ENCODE assay signal across 18 mouse cellular contexts in genomic region chr8:106637446-106637845, GRCm38 (mm10). TPM values are rescaled to one million over a fixed set of nuclear protein-coding genes. Genes with fewer than 3 reads are reported as not detected.
DNase-seq lines count a peak whose midpoint lies in the region; ATAC-seq and TF ChIP-seq lines count a peak whose summit lies in the region.
"Had no signal": no experiment of that assay in that cellular context is flagged by ENCODE, and none has a peak within 500 bp of the region (broad histone marks: within the 10 kb centered on the region; RNA-seq: fewer than 3 reads in every experiment).

No protein-coding gene starts in this region.

- peak overlapping the region; percentile 51 for H3K27ac ChIP-seq in forebrain, embryonic 10.5 days
- no peak overlapping the region for H3K27ac ChIP-seq in forebrain, embryonic 12.5 days
- 0 out of 2 replicates have a peak overlapping the region, but pooled peaks have one; percentile 20 for H3K27ac ChIP-seq in kidney, postnatal 0 days
- no peak overlapping the region for H3K27ac ChIP-seq in kidney, adult 2 months (ENCODE audit: insufficient read depth, low read depth, low read length)
- H3K27ac ChIP-seq in ES-E14 (ENCODE audit: insufficient read depth, low read depth, low read length, poor library complexity, severe bottlenecking), result peak overlapping the region; percentile 32; the same call in 1 of the 2 replicates
- no peak overlapping the region for H3K27ac ChIP-seq in midbrain, embryonic 15.5 days
- H3K27ac ChIP-seq: intestine, embryonic 15.5 days; left cerebral cortex, adult 2 months; neural tube, embryonic 13.5 days had no signal

- in situ Hi-C loops in ES-E14 (cut with MboI; ENCODE audit: low sequenced_read_pairs in 2 of 2, unreplicated experiment in 2 of 2), result loop anchor here in 1 of 2 experiments (5.0 kb wide), 1 partner anchor 65 kb away; the partner anchor contains the start of gene Gm10073

- H3K36me3 ChIP-seq in forebrain, embryonic 10.5 days (replicated peaks), result no peaks in the 10 kb centered on the region
- no peaks in the 10 kb centered on the region for H3K36me3 ChIP-seq in forebrain, embryonic 12.5 days (replicated peaks)
- H3K36me3 ChIP-seq in kidney, postnatal 0 days (ENCODE audit: insufficient read depth, low read length), result no peaks in the 10 kb centered on the region
- H3K36me3 ChIP-seq in kidney, adult 2 months (ENCODE audit: control insufficient read depth, insufficient read depth, low read length), result no peaks in the 10 kb centered on the region
- H3K36me3 ChIP-seq in ES-E14 (ENCODE audit: control insufficient read depth, insufficient read depth, low read length, poor library complexity, severe bottlenecking), result peaks cover 7% of the 10 kb centered on the region; the same call in 1 of the 2 replicates
- no peaks in the 10 kb centered on the region for H3K36me3 ChIP-seq in midbrain, embryonic 15.5 days (replicated peaks)
- H3K36me3 ChIP-seq: intestine, embryonic 15.5 days; neural tube, embryonic 13.5 days had no signal

- H3K9ac ChIP-seq in forebrain, embryonic 12.5 days, result no peak overlapping the region
- H3K9ac ChIP-seq in kidney, postnatal 0 days (ENCODE audit: low read depth, low read length), result no peak overlapping the region
- H3K9ac ChIP-seq in ES-E14 (ENCODE audit: insufficient read depth, low read depth, low read length, poor library complexity, severe bottlenecking), result no peak overlapping the region
- H3K9ac ChIP-seq in midbrain, embryonic 15.5 days, result no peak overlapping the region
- H3K9ac ChIP-seq: intestine, embryonic 15.5 days; neural tube, embryonic 13.5 days had no signal

- no peak for TF ChIP-seq POLR2A in kidney, adult 2 months (IDR thresholded peaks at IDR 0.05; ENCODE audit: low read depth, low read length)

- peaks cover 2% of the 10 kb centered on the region; the same call in 1 of the 2 replicates for H3K27me3 ChIP-seq in forebrain, embryonic 10.5 days (ENCODE audit: poor library complexity, severe bottlenecking)
- H3K27me3 ChIP-seq in forebrain, embryonic 12.5 days, result peaks cover 4% of the 10 kb centered on the region; the same call in 1 of the 2 replicates
- no peaks in the 10 kb centered on the region for H3K27me3 ChIP-seq in kidney, postnatal 0 days (ENCODE audit: insufficient read depth, low read length)
- no peaks in the 10 kb centered on the region for H3K27me3 ChIP-seq in kidney, adult 2 months (replicated peaks; ENCODE audit: control insufficient read depth, insufficient read depth, low read length)
- H3K27me3 ChIP-seq in midbrain, embryonic 15.5 days (replicated peaks), result no peaks in the 10 kb centered on the region
- H3K27me3 ChIP-seq: intestine, embryonic 15.5 days; neural tube, embryonic 13.5 days had no signal

- H3K4me1 ChIP-seq in forebrain, embryonic 10.5 days, result peaks cover 49% of the 10 kb centered on the region
- H3K4me1 ChIP-seq in forebrain, embryonic 12.5 days, result peaks cover 13% of the 10 kb centered on the region; the same call in 1 of the 2 replicates
- H3K4me1 ChIP-seq in kidney, postnatal 0 days (replicated peaks; ENCODE audit: insufficient read depth, low read length), result 0 out of 2 replicates have a peak, but pooled peaks cover 5% of the 10 kb centered on the region
- H3K4me1 ChIP-seq in kidney, adult 2 months (ENCODE audit: control insufficient read depth, insufficient read depth, low read length), result peaks cover 44% of the 10 kb centered on the region
- peaks cover 36 to 60% of the 10 kb centered on the region in 2 experiments for H3K4me1 ChIP-seq in ES-E14 (ENCODE audit: control insufficient read depth in 2 of 2, insufficient read depth in 2 of 2, low read length in 2 of 2, poor library complexity in 1 of 2)
- H3K4me1 ChIP-seq in midbrain, embryonic 15.5 days, result no peaks in the 10 kb centered on the region
- H3K4me1 ChIP-seq: neural tube, embryonic 13.5 days had no signal

- no peak overlapping the region for H3K4me2 ChIP-seq in forebrain, embryonic 12.5 days
- H3K4me2 ChIP-seq in kidney, postnatal 0 days (ENCODE audit: low read length), result no peak overlapping the region
- H3K4me2 ChIP-seq in midbrain, embryonic 15.5 days, result no peak overlapping the region
- H3K4me2 ChIP-seq: intestine, embryonic 15.5 days; neural tube, embryonic 13.5 days had no signal

- WGBS in forebrain, embryonic 10.5 days, result 73% methylated on average over 4 of the region's 4 CpGs
- 68% methylated on average over 4 of the region's 4 CpGs for WGBS in forebrain, embryonic 12.5 days
- 65% methylated on average over 4 of the region's 4 CpGs for WGBS in kidney, postnatal 0 days
- 65% methylated on average over 4 of the region's 4 CpGs for WGBS in kidney, adult 2 months
- WGBS in midbrain, embryonic 15.5 days, result 65% methylated on average over 4 of the region's 4 CpGs

- TF ChIP-seq CTCF in kidney, postnatal 0 days (IDR thresholded peaks at IDR 0.05; ENCODE audit: low read depth), result no peak
- no peak for TF ChIP-seq CTCF in kidney, adult 2 months (conservative IDR thresholded peaks at IDR 0.05; ENCODE audit: insufficient read depth, insufficient read length, low read depth, low read length)

- no peak for DNase-seq in forebrain, embryonic 10.5 days (ENCODE audit: extremely low spot score, low spot score)
- DNase-seq in kidney, postnatal 0 days (ENCODE audit: low spot score), result no peak
- no peak for DNase-seq in kidney, adult 2 months
- DNase-seq in ES-E14 (ENCODE audit: low read depth, low spot score) (no peak), adipocyte (ENCODE audit: low spot score) (no peak)
- peak; percentile 21 for DNase-seq in mesoderm, embryonic 11.5 days (ENCODE audit: low read depth, low spot score)
- DNase-seq: adrenal gland, postnatal 36 days; cerebellum, postnatal 25 days; liver; lung, postnatal 10 days; right cerebral cortex, postnatal 4 days; thymus, postnatal 25 days had no signal

- ATAC-seq in forebrain, embryonic 12.5 days (ENCODE audit: low FRiP score), result no peak
- ATAC-seq in kidney, postnatal 0 days (replicated peaks; ENCODE audit: low FRiP score, low read depth), result no peak
- no peak for ATAC-seq in midbrain, embryonic 15.5 days (replicated peaks)
- ATAC-seq: intestine, embryonic 15.5 days; midbrain, embryonic 16.5 days had no signal

- no peak overlapping the region for H3K4me3 ChIP-seq in forebrain, embryonic 10.5 days
- no peak overlapping the region for H3K4me3 ChIP-seq in forebrain, embryonic 12.5 days (replicated peaks)
- H3K4me3 ChIP-seq in kidney, postnatal 0 days (replicated peaks; ENCODE audit: low read depth, low read length), result no peak overlapping the region
- H3K4me3 ChIP-seq in kidney, adult 2 months (ENCODE audit: insufficient read depth, low read depth, low read length), result no peak overlapping the region
- no peak overlapping the region for H3K4me3 ChIP-seq in ES-E14 (ENCODE audit: insufficient read depth in 1 of 2, low read depth in 1 of 2, low read length in 2 of 2, poor library complexity in 1 of 2, severe bottlenecking in 1 of 2)
- no peak overlapping the region for H3K4me3 ChIP-seq in midbrain, embryonic 15.5 days
- H3K4me3 ChIP-seq: intestine, embryonic 15.5 days; left cerebral cortex, adult 2 months; neural tube, embryonic 13.5 days had no signal

- H3K9me3 ChIP-seq in forebrain, embryonic 10.5 days, result no peaks in the 10 kb centered on the region
- no peaks in the 10 kb centered on the region for H3K9me3 ChIP-seq in forebrain, embryonic 12.5 days
- H3K9me3 ChIP-seq in kidney, postnatal 0 days (replicated peaks; ENCODE audit: low read length), result no peaks in the 10 kb centered on the region
- H3K9me3 ChIP-seq in ES-E14 (ENCODE audit: control insufficient read depth, insufficient read depth, low read depth, low read length), result no peaks in the 10 kb centered on the region
- H3K9me3 ChIP-seq in midbrain, embryonic 15.5 days, result no peaks in the 10 kb centered on the region
- H3K9me3 ChIP-seq: intestine, embryonic 15.5 days; neural tube, embryonic 13.5 days had no signal

TF ChIP-seq in ES-E14, 5 proteins besides CTCF, POLR2A, EP300 and RAD21:
- TF ChIP-seq MAFK (IDR thresholded peaks at IDR 0.05; ENCODE audit: insufficient read depth, low read depth, low read length), result no peak
- no peak for TF ChIP-seq ZC3H11A (IDR thresholded peaks at IDR 0.05; ENCODE audit: borderline replicate concordance, low read depth, low read length)
- no peak for TF ChIP-seq HCFC1 (IDR thresholded peaks at IDR 0.05; ENCODE audit: borderline replicate concordance, insufficient read depth, low read length)
- no peak for TF ChIP-seq CHD2 (IDR thresholded peaks at IDR 0.05; ENCODE audit: low read depth, low read length)
- TF ChIP-seq ZNF384 (IDR thresholded peaks at IDR 0.05; ENCODE audit: low read depth, low read length), result no peak

RNA-seq across cellular contexts. Expression of gene Cdh1, which starts 34.3 kb away (rescaled TPM):
- polyA plus RNA-seq in forebrain, embryonic 10.5 days (2016; fragmentation: Nextera tagmentation; extraction: Ambion mirVana), result 7.2 and 8.4 TPM in 2 replicates
- polyA plus RNA-seq in forebrain, embryonic 12.5 days (2016; fragmentation: Nextera tagmentation; extraction: Ambion mirVana), result 3.9 and 4.2 TPM in 2 replicates
- 74.0 and 89.3 TPM in 2 replicates for polyA plus RNA-seq in kidney, postnatal 0 days (2015; fragmentation: Nextera tagmentation; extraction: Ambion mirVana)
- 68.7 and 81.7 TPM in 2 replicates for polyA plus RNA-seq in kidney, adult 2 months (2012; rRNA removed)
- total RNA-seq in ES-E14 (2012; rRNA removed), result 254 and 424 TPM in 2 replicates
- 6.9 and 8.5 TPM in 2 replicates for polyA plus RNA-seq in midbrain, embryonic 15.5 days (2015; fragmentation: Nextera tagmentation; extraction: Ambion mirVana)
- total RNA-seq: adrenal gland, postnatal 36 days had no signal

RNA-seq across cellular contexts. Expression of gene Tango6, which starts 45.4 kb away (rescaled TPM):
- polyA plus RNA-seq in forebrain, embryonic 10.5 days (2016; fragmentation: Nextera tagmentation; extraction: Ambion mirVana), result 14.9 and 15.0 TPM in 2 replicates
- 8.8 and 9.9 TPM in 2 replicates for polyA plus RNA-seq in forebrain, embryonic 12.5 days (2016; fragmentation: Nextera tagmentation; extraction: Ambion mirVana)
- polyA plus RNA-seq in kidney, postnatal 0 days (2015; fragmentation: Nextera tagmentation; extraction: Ambion mirVana), result 6.4 and 7.7 TPM in 2 replicates
- polyA plus RNA-seq in kidney, adult 2 months (2012; rRNA removed), result 6.1 TPM in 2 replicates
- 13.6 and 16.5 TPM in 2 replicates for total RNA-seq in ES-E14 (2012; rRNA removed)
- polyA plus RNA-seq in midbrain, embryonic 15.5 days (2015; fragmentation: Nextera tagmentation; extraction: Ambion mirVana), result 6.4 and 6.8 TPM in 2 replicates

Comparison
In these comparisons a context has a peak if more than half of its experiments do, and no peak if none do; other contexts are left out.
1. H3K27ac ChIP-seq: peak in forebrain, embryonic 10.5 days (single experiment), kidney, postnatal 0 days (single experiment) and ES-E14 (single experiment); none in forebrain, embryonic 12.5 days (single experiment), kidney, adult 2 months (single experiment) and midbrain, embryonic 15.5 days (single experiment).